Comparison of ENCODE assay signal across 20 mouse cellular contexts in the genomic region with DNA sequence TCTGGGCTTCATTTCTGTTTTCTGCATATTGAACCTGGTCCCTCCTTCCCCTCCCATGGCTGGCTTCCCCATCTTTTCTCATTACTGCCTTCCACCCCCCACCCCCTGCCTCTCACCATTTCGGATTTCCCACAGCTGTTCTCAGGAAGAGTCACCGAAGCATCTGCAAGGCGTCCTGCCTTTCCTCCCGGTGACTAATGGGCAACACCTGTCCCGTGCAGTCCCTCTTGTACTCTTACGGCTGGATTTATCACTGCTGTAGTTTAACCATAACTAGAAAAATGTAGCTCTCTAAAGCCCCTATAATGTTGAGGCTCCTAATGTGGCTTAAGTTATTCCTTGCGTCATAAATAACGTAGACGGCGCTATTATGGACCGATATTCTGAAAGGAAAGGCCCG.
DNase-seq lines count a peak whose midpoint lies in the region; ATAC-seq and TF ChIP-seq lines count a peak whose summit lies in the region.
"Had no signal": no experiment of that assay in that cellular context is flagged by ENCODE, and none has a peak within 500 bp of the region (broad histone marks: within the 10 kb centered on the region; RNA-seq: fewer than 3 reads in every experiment).

No protein-coding gene starts in this region.

- H3K27ac ChIP-seq in kidney, postnatal 0 days = no peak overlapping the region
- H3K27ac ChIP-seq in embryonic facial prominence, embryonic 10.5 days (replicated peaks) = no peak overlapping the region
- no peak overlapping the region for H3K27ac ChIP-seq in limb, embryonic 14.5 days (replicated peaks; ENCODE audit: low read depth, low read length)
- H3K27ac ChIP-seq in neural tube, embryonic 11.5 days (ENCODE audit: low read depth, low read length) = no peak overlapping the region
- H3K27ac ChIP-seq in forebrain, embryonic 14.5 days (ENCODE audit: low read depth, low read length) = no peak overlapping the region
- H3K27ac ChIP-seq: embryonic facial prominence, embryonic 13.5 days; forebrain, embryonic 12.5 days; gastrocnemius, adult 2 months; heart, embryonic 13.5 days; hindbrain, embryonic 15.5 days had no signal

- no peak for TF ChIP-seq POLR2A in limb, embryonic 14.5 days (IDR thresholded peaks at IDR 0.05; ENCODE audit: borderline replicate concordance, extremely low read depth, insufficient read depth, insufficient read length)

- 41% methylated on average over 12 of the region's 12 CpGs for WGBS in kidney, postnatal 0 days
- 65% methylated on average over 12 of the region's 12 CpGs for WGBS in embryonic facial prominence, embryonic 10.5 days
- WGBS in limb, embryonic 14.5 days = 28% methylated on average over 12 of the region's 12 CpGs
- 37% methylated on average over 12 of the region's 12 CpGs for WGBS in neural tube, embryonic 11.5 days
- WGBS in forebrain, embryonic 14.5 days = 94% methylated on average over 12 of the region's 12 CpGs

- no peak for TF ChIP-seq CTCF in kidney, postnatal 0 days (IDR thresholded peaks at IDR 0.05; ENCODE audit: low read depth)

- no peak for ATAC-seq in kidney, postnatal 0 days (replicated peaks; ENCODE audit: low FRiP score, low read depth)
- ATAC-seq in limb, embryonic 14.5 days (ENCODE audit: low FRiP score, low read depth) = peak; percentile 65; the same call in 1 of the 2 replicates
- no peak; the same call in 1 of the 2 replicates for ATAC-seq in neural tube, embryonic 11.5 days (ENCODE audit: insufficient read depth, low FRiP score, low TSS enrichment)
- ATAC-seq in megakaryocyte, adult 5-6 weeks (ENCODE audit: poor library complexity, severe bottlenecking) = no peak
- ATAC-seq in forebrain, embryonic 14.5 days = no peak
- ATAC-seq: forebrain, postnatal 0 days had no signal

- no peak overlapping the region for H3K4me3 ChIP-seq in kidney, postnatal 0 days (replicated peaks; ENCODE audit: low read depth, low read length)
- H3K4me3 ChIP-seq in embryonic facial prominence, embryonic 10.5 days = no peak overlapping the region
- no peak overlapping the region for H3K4me3 ChIP-seq in limb, embryonic 14.5 days (replicated peaks; ENCODE audit: low read length)
- no peak overlapping the region for H3K4me3 ChIP-seq in neural tube, embryonic 11.5 days (ENCODE audit: low read depth, low read length)
- H3K4me3 ChIP-seq in forebrain, embryonic 14.5 days (ENCODE audit: low read depth, low read length) = no peak overlapping the region
- H3K4me3 ChIP-seq: embryonic facial prominence, embryonic 13.5 days; forebrain, embryonic 12.5 days; gastrocnemius, adult 2 months; heart, embryonic 13.5 days; hindbrain, embryonic 15.5 days had no signal

- no peaks in the 10 kb centered on the region for H3K9me3 ChIP-seq in kidney, postnatal 0 days (replicated peaks; ENCODE audit: low read length)
- peaks cover 6% of the 10 kb centered on the region; the same call in 1 of the 2 replicates for H3K9me3 ChIP-seq in embryonic facial prominence, embryonic 10.5 days
- no peaks in the 10 kb centered on the region for H3K9me3 ChIP-seq in limb, embryonic 14.5 days (ENCODE audit: control insufficient read depth, low read length)
- no peaks in the 10 kb centered on the region for H3K9me3 ChIP-seq in neural tube, embryonic 11.5 days (ENCODE audit: control insufficient read depth, low read length)
- no peaks in the 10 kb centered on the region for H3K9me3 ChIP-seq in forebrain, embryonic 14.5 days (replicated peaks; ENCODE audit: control insufficient read depth, low read length)
- H3K9me3 ChIP-seq: embryonic facial prominence, embryonic 13.5 days; forebrain, embryonic 12.5 days; heart, embryonic 13.5 days; hindbrain, embryonic 15.5 days had no signal

- H3K27me3 ChIP-seq in kidney, postnatal 0 days (ENCODE audit: insufficient read depth, low read length) = no peaks in the 10 kb centered on the region
- no peaks in the 10 kb centered on the region for H3K27me3 ChIP-seq in embryonic facial prominence, embryonic 10.5 days (replicated peaks; ENCODE audit: low read depth, poor library complexity, severe bottlenecking)
- no peaks in the 10 kb centered on the region for H3K27me3 ChIP-seq in limb, embryonic 14.5 days (ENCODE audit: control insufficient read depth, insufficient read depth, low read length)
- no peaks in the 10 kb centered on the region for H3K27me3 ChIP-seq in neural tube, embryonic 11.5 days (ENCODE audit: control insufficient read depth, insufficient read depth, low read length)
- H3K27me3 ChIP-seq in forebrain, embryonic 14.5 days (replicated peaks; ENCODE audit: control insufficient read depth, insufficient read depth, low read length) = no peaks in the 10 kb centered on the region
- H3K27me3 ChIP-seq: embryonic facial prominence, embryonic 13.5 days; forebrain, embryonic 12.5 days; heart, embryonic 13.5 days; hindbrain, embryonic 15.5 days had no signal

- no peaks in the 10 kb centered on the region for H3K36me3 ChIP-seq in kidney, postnatal 0 days (ENCODE audit: insufficient read depth, low read length)
- H3K36me3 ChIP-seq in embryonic facial prominence, embryonic 10.5 days (replicated peaks) = no peaks in the 10 kb centered on the region
- H3K36me3 ChIP-seq in limb, embryonic 14.5 days (ENCODE audit: control insufficient read depth, insufficient read depth, low read length) = no peaks in the 10 kb centered on the region
- no peaks in the 10 kb centered on the region for H3K36me3 ChIP-seq in neural tube, embryonic 11.5 days (ENCODE audit: control insufficient read depth, insufficient read depth, low read length)
- H3K36me3 ChIP-seq in forebrain, embryonic 14.5 days (ENCODE audit: control insufficient read depth, insufficient read depth, low read length) = no peaks in the 10 kb centered on the region
- H3K36me3 ChIP-seq: embryonic facial prominence, embryonic 13.5 days; forebrain, embryonic 12.5 days; heart, embryonic 13.5 days; hindbrain, embryonic 15.5 days had no signal

- DNase-seq in kidney, postnatal 0 days (ENCODE audit: low spot score) = peak; percentile 6
- DNase-seq in kidney, postnatal 10 days = no peak
- DNase-seq in embryonic facial prominence, embryonic 10.5 days (ENCODE audit: low spot score) = peak; percentile 24
- DNase-seq in limb, embryonic 14.5 days (ENCODE audit: low spot score) = peak; percentile 27
- DNase-seq in neural tube, embryonic 11.5 days (ENCODE audit: low spot score) = peak; percentile 25
- no peak for DNase-seq in lung, postnatal 4 days
- no peak for DNase-seq in forebrain, embryonic 14.5 days (ENCODE audit: low spot score)
- DNase-seq: adrenal gland, postnatal 10 days; cerebellum, adult 11 months; cerebellum, adult 8-10 months; cerebellum, postnatal 14 days; forebrain, postnatal 0 days; gastrocnemius, adult 2 months; gastrocnemius, postnatal 25 days; heart, postnatal 36 days had no signal

- no peak overlapping the region for H3K9ac ChIP-seq in kidney, postnatal 0 days (ENCODE audit: low read depth, low read length)
- no peak overlapping the region for H3K9ac ChIP-seq in limb, embryonic 14.5 days (ENCODE audit: low read depth, low read length, severe bottlenecking)
- H3K9ac ChIP-seq in neural tube, embryonic 11.5 days (ENCODE audit: low read length) = no peak overlapping the region
- H3K9ac ChIP-seq in forebrain, embryonic 14.5 days (ENCODE audit: low read length) = no peak overlapping the region
- H3K9ac ChIP-seq: embryonic facial prominence, embryonic 13.5 days; forebrain, embryonic 12.5 days; forebrain, postnatal 0 days; heart, embryonic 13.5 days; hindbrain, embryonic 15.5 days had no signal

- no peaks in the 10 kb centered on the region for H3K4me1 ChIP-seq in kidney, postnatal 0 days (replicated peaks; ENCODE audit: insufficient read depth, low read length)
- H3K4me1 ChIP-seq in embryonic facial prominence, embryonic 10.5 days = peaks cover 14% of the 10 kb centered on the region
- peaks cover 9% of the 10 kb centered on the region; the same call in 1 of the 2 replicates for H3K4me1 ChIP-seq in limb, embryonic 14.5 days (ENCODE audit: control insufficient read depth, insufficient read depth, low read length)
- 0 out of 2 replicates have a peak, but pooled peaks cover 6% of the 10 kb centered on the region for H3K4me1 ChIP-seq in neural tube, embryonic 11.5 days (ENCODE audit: control insufficient read depth, insufficient read depth, low read length)
- no peaks in the 10 kb centered on the region for H3K4me1 ChIP-seq in forebrain, embryonic 14.5 days (ENCODE audit: control insufficient read depth, insufficient read depth, low read length)
- H3K4me1 ChIP-seq: forebrain, embryonic 12.5 days; heart, embryonic 13.5 days; hindbrain, embryonic 15.5 days had no signal

- no peak overlapping the region for H3K4me2 ChIP-seq in kidney, postnatal 0 days (ENCODE audit: low read length)
- H3K4me2 ChIP-seq in limb, embryonic 14.5 days (replicated peaks; ENCODE audit: low read depth, low read length, severe bottlenecking) = 0 out of 2 replicates have a peak overlapping the region, but pooled peaks have one; percentile 18
- no peak overlapping the region for H3K4me2 ChIP-seq in neural tube, embryonic 11.5 days (ENCODE audit: low read depth)
- H3K4me2 ChIP-seq in forebrain, embryonic 14.5 days (ENCODE audit: low read length) = no peak overlapping the region
- H3K4me2 ChIP-seq: embryonic facial prominence, embryonic 13.5 days; forebrain, embryonic 12.5 days; heart, embryonic 13.5 days; hindbrain, embryonic 15.5 days had no signal

Comparison
In these comparisons a context has a peak if more than half of its experiments do, and no peak if none do; other contexts are left out.
1. DNase-seq: peak in kidney, postnatal 0 days (single experiment), embryonic facial prominence, embryonic 10.5 days (single experiment), limb, embryonic 14.5 days (single experiment) and neural tube, embryonic 11.5 days (single experiment); none in kidney, postnatal 10 days (single experiment), lung, postnatal 4 days (0 of 2) and forebrain, embryonic 14.5 days (single experiment).